Mouse (Mus musculus): Measurements from ENCODE around the gene Wipi1. TPM values are rescaled to one million over a fixed set of nuclear protein-coding genes. Genes with fewer than 3 reads are reported as not detected.

Gene Wipi1
- total RNA-seq, 2 experiments from 2014 or later: 53.0 to 60.8 TPM

GRCm38 (mm10) chr11:109587638-109588374, 24.0 kb downstream of the Wipi1 start:
- Histone ChIP-seq H3K4me3 (no peak overlapping the region), H3K27ac (peak overlapping the region; percentile 46; the same call in 1 of the 2 replicates)
- intact Hi-C loops (cut with DNase I): loop anchor here (5.0 kb wide), 2 partner anchors 256 to 346 kb away; no protein-coding TSS in a partner anchor
- no peak for DNase-seq
- no peak for TF ChIP-seq CTCF (IDR thresholded peaks at IDR 0.05)

- no peak for DNase-seq
- intact Hi-C loops (cut with DNase I): loop anchor here (5.0 kb wide), 2 partner anchors 255 to 345 kb away; no protein-coding TSS in a partner anchor
- TF ChIP-seq CTCF (IDR thresholded peaks at IDR 0.05): no peak
- Histone ChIP-seq H3K27ac (no peak overlapping the region; the same call in 1 of the 2 replicates), H3K4me3 (no peak overlapping the region)
Measured at GRCm38 (mm10) chr11:109587019-109587418, 24.7 kb downstream of the Wipi1 start.

DNA sequence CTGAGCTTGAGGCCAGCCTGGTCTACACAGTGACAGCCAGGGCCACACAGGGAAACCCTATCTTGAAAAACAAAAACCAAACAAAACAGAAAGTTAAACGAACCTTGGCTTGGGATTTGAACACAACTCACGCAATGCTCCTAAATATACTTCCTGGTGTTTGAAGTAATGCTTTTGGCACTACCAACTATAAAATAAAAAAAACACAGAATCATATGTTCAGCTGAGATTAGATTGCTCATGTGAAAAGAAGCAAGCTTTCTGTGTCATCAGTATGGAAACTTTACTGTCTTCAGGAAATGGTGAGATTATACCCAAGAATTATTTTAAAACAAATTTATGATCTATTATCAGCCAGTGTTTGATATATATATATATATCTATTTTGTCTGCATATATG, 25.3 kb downstream of the Wipi1 start:
- intact Hi-C loops (cut with DNase I): loop anchor here (5.0 kb wide), 2 partner anchors 254 to 344 kb away; no protein-coding TSS in a partner anchor
- Histone ChIP-seq H3K4me3 (no peak overlapping the region), H3K27ac (no peak overlapping the region)
- TF ChIP-seq CTCF (IDR thresholded peaks at IDR 0.05): no peak
- DNase-seq: no peak

DNA sequence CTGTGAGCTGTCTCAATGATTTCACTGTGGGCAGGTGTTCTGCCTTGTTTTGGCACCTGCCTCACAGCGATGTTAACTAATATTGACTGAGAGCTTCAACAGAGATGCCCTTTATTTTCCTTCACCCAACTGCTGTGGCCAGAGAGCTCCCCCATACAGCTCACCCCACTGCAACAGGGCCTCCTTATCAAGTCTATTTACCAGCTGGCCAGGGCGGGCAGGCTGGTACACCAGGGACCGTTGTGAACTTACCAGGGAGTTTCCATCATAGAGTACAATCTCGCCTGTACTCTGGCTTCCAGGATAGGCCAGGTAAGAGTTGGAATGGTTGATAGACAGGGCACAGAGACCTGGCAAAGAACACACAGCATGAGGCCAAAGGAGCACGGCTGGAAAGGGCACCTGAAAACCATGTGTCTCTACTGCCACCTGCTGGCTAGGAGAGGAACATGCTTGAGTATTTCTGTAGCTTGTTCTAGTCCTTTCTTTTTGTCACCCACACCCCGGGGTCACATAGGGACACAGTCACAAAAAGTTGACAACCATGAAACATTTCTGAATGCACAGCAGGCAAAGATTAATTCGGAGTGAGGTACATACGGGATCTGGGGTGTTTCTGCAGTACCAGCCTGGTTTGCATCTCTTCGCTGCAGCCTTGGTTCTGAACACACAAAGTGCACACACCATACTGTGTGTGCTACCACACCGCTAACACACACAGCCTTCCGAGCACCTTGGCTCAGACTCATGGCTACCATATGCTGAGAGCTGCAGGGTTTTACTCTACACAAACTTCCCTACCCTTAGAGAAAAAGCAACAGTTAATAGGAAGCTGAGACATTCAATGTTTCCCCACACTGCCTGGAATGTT, 26.7 kb downstream of the Wipi1 start:
- peak; percentile 76 for DNase-seq
- H3K27ac ChIP-seq: no peak overlapping the region
- no peak overlapping the region for H3K4me3 ChIP-seq
- TF ChIP-seq CTCF (IDR thresholded peaks at IDR 0.05): peak; percentile 96
- intact Hi-C loops (cut with DNase I): loop anchor here (1.0 to 5.0 kb wide), 3 partner anchors 140 to 343 kb away; no protein-coding TSS in a partner anchor

DNA sequence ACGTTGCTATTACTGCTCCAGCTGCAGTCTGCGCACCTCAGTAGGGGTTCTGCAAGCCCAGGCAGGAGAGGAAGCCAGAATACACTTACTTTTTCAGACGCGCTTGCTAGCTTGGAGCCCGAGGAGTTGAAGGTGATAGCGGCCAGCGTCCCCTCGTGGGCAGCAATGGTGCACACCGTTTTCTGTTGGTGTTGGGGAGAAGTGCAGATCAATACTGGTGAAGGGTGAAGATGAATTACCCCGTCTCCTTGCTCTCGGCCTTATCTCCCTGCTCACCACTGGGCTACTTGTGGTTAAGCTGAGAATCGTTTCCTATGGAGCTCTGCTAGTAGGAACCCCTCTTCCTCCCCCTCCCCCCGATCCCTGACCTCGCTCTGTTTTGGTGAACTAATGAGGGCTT, 27.8 kb downstream of the Wipi1 start:
- no peak for DNase-seq
- intact Hi-C loops (cut with DNase I): no loop called here
- no peak for TF ChIP-seq CTCF (IDR thresholded peaks at IDR 0.05)
- no peak overlapping the region for H3K4me3 ChIP-seq
- no peak overlapping the region for H3K27ac ChIP-seq

GRCm38 (mm10) chr11:109579999-109580398, 31.8 kb downstream of the Wipi1 start:
- TF ChIP-seq CTCF (IDR thresholded peaks at IDR 0.05): no peak
- intact Hi-C loops (cut with DNase I): no loop called here
- no peak for DNase-seq

GRCm38 (mm10) chr11:109578536-109578935, 33.2 kb downstream of the Wipi1 start:
- intact Hi-C loops (cut with DNase I): no loop called here
- no peak for TF ChIP-seq CTCF (IDR thresholded peaks at IDR 0.05)
- Histone ChIP-seq H3K4me3 (no peak overlapping the region), H3K27ac (no peak overlapping the region)
- no peak for DNase-seq

More at GRCm38 (mm10) chr11:109579999-109580398, 31.8 kb downstream of the Wipi1 start:
- no peak overlapping the region for H3K27ac ChIP-seq
- no peak overlapping the region for H3K4me3 ChIP-seq

- intact Hi-C loops (cut with DNase I): no loop called here
- Histone ChIP-seq H3K27ac (no peak overlapping the region), H3K4me3 (no peak overlapping the region)
- no peak for TF ChIP-seq CTCF (IDR thresholded peaks at IDR 0.05)
- no peak for DNase-seq
Measured at GRCm38 (mm10) chr11:109575832-109576231, 35.9 kb downstream of the Wipi1 start.

- no peak overlapping the region for H3K27ac ChIP-seq
- no peak for TF ChIP-seq CTCF (IDR thresholded peaks at IDR 0.05)
- no peak for DNase-seq
- no peak overlapping the region for H3K4me3 ChIP-seq
- intact Hi-C loops (cut with DNase I): loop anchor here (5.0 kb wide), 1 partner anchor 102 kb away; the partner anchor contains the start of genes Arsg and Slc16a6
Measured at GRCm38 (mm10) chr11:109574604-109575003, 37.2 kb downstream of the Wipi1 start.

DNA sequence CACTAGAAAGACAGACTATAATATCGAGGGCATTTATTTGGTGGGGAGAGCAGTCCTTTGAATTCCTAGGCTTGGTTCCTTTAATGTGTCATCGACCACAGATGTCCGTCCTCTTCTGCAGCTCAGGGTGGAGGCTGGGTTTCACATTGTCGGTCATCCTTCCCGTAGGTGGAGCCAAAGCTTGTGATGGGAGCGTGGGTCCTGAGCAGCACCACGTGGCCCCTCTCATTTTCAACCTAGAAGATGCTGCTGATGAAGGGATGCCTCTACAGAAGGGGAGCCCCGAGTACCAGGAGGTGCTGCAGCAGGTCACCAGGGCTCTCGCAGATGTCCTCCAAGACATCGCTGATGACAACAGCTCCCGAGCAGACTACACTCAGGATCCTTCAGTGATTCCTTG, 39.7 kb downstream of the Wipi1 start:
- Histone ChIP-seq H3K27ac (no peak overlapping the region), H3K4me3 (no peak overlapping the region)
- TF ChIP-seq CTCF (IDR thresholded peaks at IDR 0.05): no peak
- intact Hi-C loops (cut with DNase I): loop anchor here (5.0 kb wide), 1 partner anchor 100 kb away; the partner anchor contains the start of genes Arsg and Slc16a6
- no peak for DNase-seq

- intact Hi-C loops (cut with DNase I): loop anchor here (5.0 kb wide), 1 partner anchor 98 kb away; the partner anchor contains the start of genes Arsg and Slc16a6
- Histone ChIP-seq H3K27ac (peak overlapping the region; percentile 79), H3K4me3 (no peak overlapping the region)
- peak; percentile 84 for DNase-seq
- no peak for TF ChIP-seq CTCF (IDR thresholded peaks at IDR 0.05)
Measured at GRCm38 (mm10) chr11:109569809-109570208, 42.0 kb downstream of the Wipi1 start.

DNA sequence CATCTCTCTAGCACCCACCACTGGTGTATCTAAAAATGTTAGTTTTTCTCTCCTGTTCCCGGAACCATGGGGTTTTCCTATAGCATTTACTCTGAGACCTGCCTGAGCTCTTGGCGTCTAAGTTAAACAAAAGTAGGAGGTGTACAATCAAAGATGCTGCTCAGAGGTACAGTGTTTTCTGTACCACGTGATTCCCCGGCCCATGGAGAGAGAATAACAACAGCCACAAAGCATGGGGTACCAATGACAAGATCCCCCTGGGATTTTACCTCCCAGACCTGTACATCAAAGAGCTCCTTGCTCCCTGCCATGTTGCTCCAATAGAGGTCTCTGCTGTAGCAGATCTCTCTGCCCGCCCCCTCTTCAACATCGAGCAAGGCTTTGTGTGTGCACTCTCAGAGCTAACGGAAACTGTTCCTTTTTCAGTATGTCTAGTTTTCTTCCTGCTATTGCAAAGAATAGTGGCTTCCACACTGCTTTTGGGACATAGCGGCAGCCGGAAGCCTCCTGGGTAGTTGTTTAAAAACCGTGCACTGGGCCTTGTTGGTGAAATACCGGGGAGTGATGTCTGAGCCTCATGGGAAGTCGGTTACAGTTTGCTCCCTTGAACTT, 42.7 kb downstream of the Wipi1 start:
- no peak for TF ChIP-seq CTCF (IDR thresholded peaks at IDR 0.05)
- DNase-seq: no peak
- Histone ChIP-seq H3K4me3 (no peak overlapping the region), H3K27ac (peak overlapping the region; percentile 79)
- intact Hi-C loops (cut with DNase I): no loop called here
